Mouse (Mus musculus): ENCODE results near the gene Gm4778.

DNA sequence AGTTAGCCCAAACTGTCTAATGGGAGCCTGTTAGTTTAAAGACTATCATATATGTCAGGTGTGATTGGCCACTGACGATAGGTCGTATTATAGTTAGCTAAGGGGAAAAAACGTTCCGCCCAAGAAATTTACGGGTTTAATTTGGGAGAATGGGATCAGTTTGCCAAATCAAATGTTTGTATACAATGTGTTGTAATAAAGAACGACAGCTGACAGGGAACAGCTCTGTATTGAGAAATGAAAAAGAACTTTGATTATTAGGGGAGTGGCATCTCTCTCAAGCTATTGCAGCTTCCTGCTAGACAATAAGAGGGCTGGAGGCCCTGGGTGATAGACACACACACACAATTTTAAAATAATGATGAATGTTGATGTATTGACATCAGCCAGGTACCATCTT, 47.1 kb downstream of the Gm4778 start:
- TF ChIP-seq GATA1 (IDR thresholded peaks at IDR 0.05; ENCODE audit: borderline replicate concordance, low read length) = no peak
- TF ChIP-seq FLI1 (IDR thresholded peaks at IDR 0.05; ENCODE audit: low read length) = no peak

Measured in megakaryocyte, embryonic 14.5 days (primary cell).